Mouse (Mus musculus) C2C12 (cell line): ENCODE measurements around the gene Nipal4.

ENCODE experiments used
- CTCF ChIP-seq: IDR thresholded peaks from one replicate; pipeline ENCODE4 v1.5.1; 2011; ENCODE audit not compliant: control insufficient read depth, insufficient read depth, insufficient read length
- MYOG ChIP-seq: IDR thresholded peaks from one replicate; pipeline ENCODE4 v1.6.1; 2011; ENCODE audit not compliant: control insufficient read depth, insufficient read length; ENCODE audit errors: extremely low read depth
- USF1 ChIP-seq: IDR thresholded peaks from one replicate; pipeline ENCODE4 v1.6.1; 2011; ENCODE audit warnings: low read depth, mild to moderate bottlenecking, control low read depth, moderate library complexity

GRCm38 (mm10) chr11:46165866-46166585 is at the start of gene Nipal4:
- TF ChIP-seq CTCF: no peak
- no peak for TF ChIP-seq USF1
- TF ChIP-seq MYOG: no peak
